12 mouse cellular contexts compared by ENCODE assay signal in genomic region chr10:93932861-93933260, GRCm38 (mm10). TPM values are rescaled to one million over a fixed set of nuclear protein-coding genes. Genes with fewer than 3 reads are reported as not detected.
A peak's percentile ranks its signal among the peaks of the same experiment; 100 is the strongest.
DNase-seq lines count a peak whose midpoint lies in the region; ATAC-seq lines count a peak whose summit lies in the region.
"Had no signal": no experiment of that assay in that cellular context is flagged by ENCODE, and none has a peak within 500 bp of the region (broad histone marks: within the 10 kb centered on the region; RNA-seq: fewer than 3 reads in every experiment).

No protein-coding gene starts in this region.

- WGBS in limb, embryonic 15.5 days, result 49% methylated on average over 5 of the region's 5 CpGs
- WGBS in midbrain, embryonic 10.5 days, result 70% methylated on average over 5 of the region's 5 CpGs
- WGBS in hindbrain, embryonic 12.5 days, result 72% methylated on average over 5 of the region's 5 CpGs

- H3K4me3 ChIP-seq in limb, embryonic 15.5 days, result no peak overlapping the region
- no peak overlapping the region for H3K4me3 ChIP-seq in midbrain, embryonic 10.5 days
- no peak overlapping the region for H3K4me3 ChIP-seq in hindbrain, embryonic 12.5 days
- H3K4me3 ChIP-seq: forebrain, embryonic 10.5 days; liver, embryonic 12.5 days had no signal

- no peak overlapping the region for H3K4me2 ChIP-seq in limb, embryonic 15.5 days
- no peak overlapping the region for H3K4me2 ChIP-seq in hindbrain, embryonic 12.5 days (replicated peaks)
- H3K4me2 ChIP-seq: liver, embryonic 12.5 days had no signal

- H3K9ac ChIP-seq in limb, embryonic 15.5 days, result no peak overlapping the region
- H3K9ac ChIP-seq in hindbrain, embryonic 12.5 days, result no peak overlapping the region
- H3K9ac ChIP-seq: liver, embryonic 12.5 days had no signal

- H3K27me3 ChIP-seq in limb, embryonic 15.5 days, result no peaks in the 10 kb centered on the region
- no peaks in the 10 kb centered on the region for H3K27me3 ChIP-seq in midbrain, embryonic 10.5 days (ENCODE audit: low read depth, poor library complexity, severe bottlenecking)
- 0 out of 2 replicates have a peak, but pooled peaks cover 2% of the 10 kb centered on the region for H3K27me3 ChIP-seq in hindbrain, embryonic 12.5 days

- H3K4me1 ChIP-seq in limb, embryonic 15.5 days, result peaks cover 20% of the 10 kb centered on the region
- peaks cover 8% of the 10 kb centered on the region for H3K4me1 ChIP-seq in midbrain, embryonic 10.5 days
- peaks cover 3% of the 10 kb centered on the region; the same call in 1 of the 2 replicates for H3K4me1 ChIP-seq in hindbrain, embryonic 12.5 days
- H3K4me1 ChIP-seq: forebrain, embryonic 10.5 days; liver, embryonic 12.5 days had no signal

- DNase-seq in 3134 (ENCODE audit: extremely low read depth, insufficient read length, low spot score) (peak; percentile 25), 416B (ENCODE audit: low read depth) (peak; percentile 53)
- peak; percentile 66 for DNase-seq in adrenal gland, postnatal 25 days
- DNase-seq in frontal cortex, postnatal 36 days (ENCODE audit: low spot score in 2 of 2), result no peak
- no peak for DNase-seq in midbrain, embryonic 10.5 days (ENCODE audit: low spot score)
- DNase-seq: cerebellum, adult 2 months; heart, postnatal 4 days; kidney, postnatal 10 days had no signal

- peak overlapping the region; percentile 54; the same call in 1 of the 2 replicates for H3K27ac ChIP-seq in limb, embryonic 15.5 days
- no peak overlapping the region for H3K27ac ChIP-seq in midbrain, embryonic 10.5 days (replicated peaks)
- H3K27ac ChIP-seq in hindbrain, embryonic 12.5 days, result no peak overlapping the region
- H3K27ac ChIP-seq: forebrain, embryonic 10.5 days; liver, embryonic 12.5 days had no signal

- H3K9me3 ChIP-seq in limb, embryonic 15.5 days, result no peaks in the 10 kb centered on the region
- peaks cover 2% of the 10 kb centered on the region; the same call in 1 of the 2 replicates for H3K9me3 ChIP-seq in midbrain, embryonic 10.5 days (replicated peaks)
- no peaks in the 10 kb centered on the region for H3K9me3 ChIP-seq in hindbrain, embryonic 12.5 days (replicated peaks)
- H3K9me3 ChIP-seq: forebrain, embryonic 10.5 days; liver, embryonic 12.5 days had no signal

- no peak for ATAC-seq in limb, embryonic 15.5 days (ENCODE audit: insufficient number of reproducible peaks, low FRiP score, low TSS enrichment, low read depth)
- ATAC-seq in hindbrain, embryonic 12.5 days (ENCODE audit: low FRiP score), result no peak
- ATAC-seq: liver, embryonic 12.5 days had no signal

- no peaks in the 10 kb centered on the region for H3K36me3 ChIP-seq in limb, embryonic 15.5 days
- H3K36me3 ChIP-seq in midbrain, embryonic 10.5 days, result no peaks in the 10 kb centered on the region
- no peaks in the 10 kb centered on the region for H3K36me3 ChIP-seq in hindbrain, embryonic 12.5 days
- H3K36me3 ChIP-seq: forebrain, embryonic 10.5 days; liver, embryonic 12.5 days had no signal

RNA-seq across cellular contexts. Expression of gene Metap2, which starts 36.0 kb away (rescaled TPM):
- total RNA-seq in adrenal gland, postnatal 25 days (2021), result 196 and 228 TPM in 2 replicates
- polyA plus RNA-seq in limb, embryonic 15.5 days (2015; fragmentation: Nextera tagmentation; extraction: Ambion mirVana), result 180 and 183 TPM in 2 replicates
- polyA plus RNA-seq in midbrain, embryonic 10.5 days (2016; fragmentation: Nextera tagmentation; extraction: Ambion mirVana), result 221 and 231 TPM in 2 replicates
- polyA plus RNA-seq in hindbrain, embryonic 12.5 days (2016; fragmentation: Nextera tagmentation; extraction: Ambion mirVana), result 190 and 195 TPM in 2 replicates

Comparison
In these comparisons a context has a peak if more than half of its experiments do, and no peak if none do; other contexts are left out.
1. DNase-seq: peak in 3134 (single experiment), 416B (single experiment) and adrenal gland, postnatal 25 days (single experiment); none in frontal cortex, postnatal 36 days (0 of 2) and midbrain, embryonic 10.5 days (single experiment).